Mouse (Mus musculus) naive thymus-derived CD4-positive, alpha-beta T cell, adult 2 months (primary cell): Measurements from ENCODE around the gene Chrd.

Experiments used
- DNase-seq: peaks from one replicate; pipeline ENCODE4 v3.0.0-alpha.2; 2011; ENCODE audit warnings: low read depth

Chrd gene

DNA sequence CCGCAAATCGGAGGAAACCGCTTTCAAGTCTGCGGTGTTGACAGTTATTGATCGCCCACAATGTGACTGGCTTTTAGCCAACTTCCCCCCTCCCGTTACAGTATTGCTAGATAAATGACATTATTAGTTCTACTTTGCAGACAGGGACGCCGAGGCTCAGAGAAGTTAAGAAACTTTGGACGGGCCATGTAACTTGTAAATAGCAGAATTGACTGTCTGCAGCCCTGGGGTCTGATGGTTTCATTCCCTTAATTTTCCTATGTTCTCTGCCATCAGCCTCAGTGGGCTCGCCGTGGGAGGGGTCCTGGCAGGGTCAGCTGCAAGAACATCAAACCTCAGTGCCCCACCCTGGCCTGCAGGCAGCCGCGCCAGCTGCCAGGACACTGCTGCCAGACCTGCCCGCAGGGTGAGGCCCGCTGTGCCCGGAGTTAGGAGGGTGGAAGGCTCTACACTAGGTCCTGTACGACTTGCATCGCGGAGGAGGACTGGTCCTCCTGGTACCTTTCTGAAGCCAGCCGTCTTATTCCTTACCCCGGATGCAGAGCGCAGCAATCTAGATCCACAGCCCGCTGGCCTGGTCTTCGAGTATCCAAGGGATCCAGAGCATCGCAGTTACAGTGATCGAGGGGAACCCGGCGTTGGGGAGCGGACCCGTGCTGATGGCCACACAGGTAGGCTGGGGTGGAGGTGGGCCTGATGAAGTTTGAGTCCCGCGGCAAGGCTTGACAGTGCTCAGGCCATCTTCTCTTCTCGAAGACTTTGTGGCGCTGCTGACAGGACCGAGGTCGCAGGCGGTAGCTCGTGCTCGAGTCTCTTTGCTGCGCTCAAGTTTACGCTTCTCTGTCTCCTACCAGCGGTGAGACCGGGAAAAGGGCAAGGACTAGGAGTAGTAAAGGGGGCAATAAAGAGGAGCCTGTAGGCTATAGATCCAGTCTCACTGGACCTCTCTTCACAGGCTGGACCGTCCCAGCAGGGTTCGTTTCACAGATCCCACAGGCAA lies 1.1 kb downstream of the Chrd start, which contains the start of gene Thpo:
Gene Thpo, minus strand, starts transcription at position 781 of the 1,000 bp plus-strand sequence.
- DNase-seq = no peak

DNA sequence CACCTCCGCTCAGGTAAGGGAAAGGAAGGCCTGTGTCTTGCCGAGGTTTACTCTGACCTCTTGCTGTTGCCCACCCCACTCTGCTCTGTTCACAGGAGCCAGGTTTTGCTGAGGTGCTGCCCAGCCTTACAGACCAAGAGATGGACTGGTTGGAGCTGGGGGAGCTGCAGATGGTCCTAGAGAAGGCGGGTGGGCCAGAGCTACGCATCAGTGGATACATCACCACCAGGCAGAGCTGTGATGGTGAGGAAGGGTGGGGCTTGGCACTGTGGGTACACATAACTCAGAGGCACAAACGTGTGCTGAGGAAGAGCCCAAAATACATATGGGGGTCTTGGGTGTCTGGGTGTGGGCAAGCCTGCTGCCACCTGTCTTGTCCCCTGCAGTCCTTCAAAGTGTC lies 2.7 kb downstream of the Chrd start:
- DNase-seq = no peak

DNA sequence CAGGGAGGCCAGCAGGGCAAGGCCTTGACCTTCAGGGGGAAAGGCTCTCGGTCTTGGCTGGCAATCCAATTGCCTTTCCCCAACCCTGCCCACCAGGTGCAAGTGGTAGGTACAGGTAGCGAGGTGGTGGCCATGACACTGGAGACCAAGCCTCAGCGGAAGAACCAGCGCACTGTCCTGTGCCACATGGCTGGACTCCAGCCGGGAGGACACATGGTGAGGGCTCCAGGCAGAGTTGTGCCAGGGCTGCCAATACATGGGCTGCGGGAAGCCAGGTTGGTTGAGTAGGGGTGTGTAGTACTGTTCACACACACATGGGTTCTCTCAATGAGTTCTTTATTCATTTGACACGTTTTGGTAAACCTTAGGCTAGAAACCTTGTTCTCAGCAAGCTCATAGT lies 3.2 kb downstream of the Chrd start:
- no peak for DNase-seq

DNA sequence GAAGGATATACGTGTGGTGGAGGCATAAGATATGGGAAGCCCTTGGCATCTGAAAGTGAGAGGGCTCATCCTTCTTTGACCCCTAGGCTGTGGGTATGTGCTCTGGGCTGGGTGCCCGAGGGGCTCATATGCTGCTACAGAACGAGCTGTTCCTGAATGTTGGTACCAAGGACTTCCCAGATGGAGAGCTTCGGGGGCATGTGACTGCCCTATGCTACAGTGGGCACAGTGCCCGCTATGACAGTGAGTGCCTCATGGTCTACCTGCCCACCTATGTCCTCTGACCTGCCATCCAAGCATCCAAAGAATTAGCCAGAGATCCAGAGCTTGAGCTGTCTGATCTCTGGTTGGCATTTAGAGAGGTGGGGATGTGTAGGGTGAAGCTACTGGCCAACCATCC lies 3.9 kb downstream of the Chrd start:
- DNase-seq = no peak

DNA sequence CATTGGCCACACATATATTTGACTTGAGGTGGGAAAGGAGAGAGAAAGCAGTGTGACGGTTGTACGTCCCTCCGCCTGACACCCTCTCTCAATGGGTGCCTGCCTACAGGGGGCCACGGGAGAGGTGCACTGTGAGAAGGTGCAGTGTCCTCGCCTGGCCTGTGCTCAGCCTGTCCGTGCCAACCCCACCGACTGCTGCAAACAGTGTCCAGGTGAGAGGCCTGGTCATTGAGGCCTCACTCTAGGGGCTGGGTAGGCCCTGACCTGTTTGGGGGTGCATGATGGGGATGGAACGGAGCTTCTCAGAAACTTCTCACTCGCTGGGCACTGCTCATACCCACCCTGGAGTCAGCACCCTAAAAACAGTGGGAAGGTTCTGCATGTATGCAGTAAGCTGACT lies 6.9 kb downstream of the Chrd start:
- no peak for DNase-seq

DNA sequence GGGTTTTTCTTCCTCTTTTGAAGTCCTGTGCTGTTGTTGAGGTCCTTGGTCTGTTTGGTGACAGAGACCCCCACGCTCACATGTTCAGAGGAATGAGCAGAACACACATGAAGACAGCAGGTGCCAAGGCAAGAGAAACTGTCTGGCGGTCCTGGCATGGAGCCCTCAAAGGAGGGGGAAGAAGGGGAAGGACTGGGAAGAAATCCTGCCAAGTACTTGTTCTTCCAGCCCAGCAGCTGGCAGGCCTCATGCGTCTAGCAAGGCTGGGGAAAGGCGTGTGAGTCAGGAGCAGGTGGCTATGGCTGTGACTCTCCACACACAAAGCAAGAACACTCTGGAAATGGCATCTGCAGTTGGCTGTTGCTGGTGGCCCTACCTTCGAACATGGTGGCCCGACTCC lies 13.7 kb downstream of the Chrd start:
- DNase-seq = no peak

DNA sequence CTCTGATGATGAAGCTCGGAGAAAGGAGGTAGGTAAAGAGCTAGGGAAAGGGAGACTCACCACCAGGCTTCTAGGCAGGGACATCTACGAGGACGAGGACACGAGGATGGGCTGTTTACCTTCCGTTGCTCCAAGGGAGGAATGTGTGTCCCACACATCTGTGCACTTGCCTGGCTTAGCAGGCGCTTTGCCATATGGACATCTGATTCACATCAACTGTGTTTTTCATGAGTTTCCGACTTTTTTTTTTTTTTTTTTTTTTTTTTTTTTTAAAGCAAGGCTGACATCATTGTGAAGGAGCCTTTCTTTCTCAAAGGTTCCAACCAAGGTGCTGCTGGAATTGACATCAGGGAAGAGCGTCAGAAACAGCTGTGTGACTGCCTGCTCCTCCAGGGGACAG lies 17.6 kb downstream of the Chrd start:
- DNase-seq = no peak

DNA sequence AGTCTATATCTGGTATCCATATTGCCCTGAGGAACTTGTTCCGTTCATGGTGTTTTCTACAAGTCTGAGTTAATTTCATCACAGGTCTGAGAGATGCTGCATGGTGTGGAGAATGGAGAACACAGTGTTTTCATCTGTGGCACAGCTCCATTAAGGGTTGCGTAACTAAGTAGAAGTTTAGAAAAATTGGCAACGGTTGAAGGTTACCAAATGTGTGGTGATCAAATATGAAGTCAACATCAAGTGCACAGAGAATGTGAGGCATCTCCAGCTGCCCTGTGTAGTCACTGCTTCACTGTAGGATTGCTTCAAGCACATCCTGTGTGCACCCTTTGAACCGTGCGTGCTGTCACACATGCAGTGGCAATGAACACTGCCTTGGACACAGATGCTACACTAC lies 23.1 kb downstream of the Chrd start:
- DNase-seq = no peak

DNA sequence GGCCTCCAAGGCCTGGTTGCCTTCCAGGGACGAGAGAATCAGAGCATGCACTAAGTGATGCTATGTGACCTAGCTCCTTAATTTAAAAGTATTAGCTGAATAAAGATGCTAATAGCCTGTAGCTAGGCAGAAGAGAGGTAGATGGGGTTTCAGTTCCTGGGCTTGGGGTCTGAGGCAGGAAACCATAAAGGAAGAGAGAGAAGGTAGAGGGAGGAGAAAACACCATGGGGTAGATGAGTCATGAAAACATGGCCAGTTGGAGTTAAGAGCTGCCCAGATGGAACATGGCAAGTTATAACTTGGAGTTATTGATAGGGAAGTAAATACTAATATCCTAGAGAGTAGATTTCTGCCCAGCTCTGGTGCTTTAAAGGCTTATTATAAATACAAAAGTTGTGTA lies 24.5 kb downstream of the Chrd start:
- DNase-seq = no peak

DNA sequence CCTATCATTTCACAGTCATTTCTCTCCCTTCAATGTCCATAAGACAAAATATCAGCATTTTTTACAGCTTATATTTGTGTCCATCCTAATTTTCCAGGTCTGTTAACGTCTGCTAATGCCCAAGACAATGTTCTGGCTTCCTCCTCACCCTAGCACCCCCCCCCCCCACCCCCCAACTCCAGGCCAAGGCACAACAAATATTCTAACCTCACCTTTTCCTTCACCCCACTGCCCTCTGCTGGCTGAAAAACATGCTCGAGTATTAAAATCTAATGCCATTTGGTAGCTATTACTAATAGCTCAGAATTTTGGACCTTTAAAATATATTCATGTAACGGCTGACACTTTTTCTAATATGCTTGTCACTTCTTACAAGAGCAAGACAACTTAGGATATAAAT lies 28.8 kb downstream of the Chrd start:
- peak; percentile 61 for DNase-seq

DNA sequence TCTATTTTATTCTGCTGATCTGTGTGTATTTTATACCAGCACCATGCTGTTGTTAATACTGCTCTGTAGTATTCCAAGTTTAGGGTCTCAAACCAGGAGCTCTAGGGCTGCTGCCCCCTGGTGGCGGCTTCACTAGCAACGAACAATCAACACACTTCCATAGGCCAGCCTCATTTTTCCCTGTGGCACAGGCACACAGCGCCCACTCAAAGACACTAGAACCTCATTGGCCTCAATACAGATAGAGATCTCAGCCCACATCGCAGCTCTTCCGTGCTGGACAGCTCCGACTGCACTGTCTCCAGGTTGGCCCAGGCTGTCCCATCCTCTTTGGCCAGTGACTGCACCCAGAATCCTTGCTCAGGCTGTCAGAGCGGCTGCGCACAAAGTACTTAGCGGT lies 32.3 kb downstream of the Chrd start:
- DNase-seq = peak; percentile 74

DNA sequence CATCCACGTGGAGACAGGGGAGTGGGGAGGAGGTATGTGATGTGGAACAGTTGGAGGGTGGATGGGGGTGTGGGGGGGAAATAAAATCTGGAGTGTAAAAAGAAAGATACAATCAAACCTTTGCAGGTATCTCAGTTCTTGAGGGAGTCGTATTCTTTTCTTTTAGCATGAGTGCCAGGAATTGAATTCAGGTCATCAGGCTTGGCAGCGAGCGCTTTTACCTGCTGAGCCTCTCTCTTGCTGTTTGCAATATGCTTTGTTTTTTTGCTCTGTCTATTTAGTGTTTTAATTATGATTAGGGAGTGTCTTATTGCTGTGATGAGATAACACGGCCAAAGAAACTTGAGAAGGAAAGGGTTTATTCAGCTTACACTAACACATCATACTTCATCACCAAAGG lies 42.1 kb downstream of the Chrd start:
- DNase-seq = no peak

DNA sequence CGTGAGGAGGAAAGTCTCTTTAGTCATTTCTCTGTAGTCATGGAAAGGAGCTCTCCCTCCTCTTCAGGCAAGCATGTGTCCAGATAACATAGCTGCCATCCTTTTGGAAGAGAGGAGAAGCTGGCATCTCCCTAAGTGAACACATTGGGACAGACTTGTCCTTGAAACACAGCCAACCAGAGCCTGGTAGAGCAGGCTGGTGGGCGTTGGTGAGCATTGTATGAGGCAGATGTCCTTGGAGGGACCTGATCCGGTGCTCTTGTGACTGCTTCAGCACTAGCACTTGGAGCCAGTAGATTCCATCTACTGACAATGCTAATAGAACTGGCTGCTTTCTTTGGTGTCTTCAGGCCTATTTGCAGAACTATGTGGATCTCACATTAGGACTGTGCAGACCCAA lies 46.9 kb downstream of the Chrd start:
- DNase-seq = no peak

DNA sequence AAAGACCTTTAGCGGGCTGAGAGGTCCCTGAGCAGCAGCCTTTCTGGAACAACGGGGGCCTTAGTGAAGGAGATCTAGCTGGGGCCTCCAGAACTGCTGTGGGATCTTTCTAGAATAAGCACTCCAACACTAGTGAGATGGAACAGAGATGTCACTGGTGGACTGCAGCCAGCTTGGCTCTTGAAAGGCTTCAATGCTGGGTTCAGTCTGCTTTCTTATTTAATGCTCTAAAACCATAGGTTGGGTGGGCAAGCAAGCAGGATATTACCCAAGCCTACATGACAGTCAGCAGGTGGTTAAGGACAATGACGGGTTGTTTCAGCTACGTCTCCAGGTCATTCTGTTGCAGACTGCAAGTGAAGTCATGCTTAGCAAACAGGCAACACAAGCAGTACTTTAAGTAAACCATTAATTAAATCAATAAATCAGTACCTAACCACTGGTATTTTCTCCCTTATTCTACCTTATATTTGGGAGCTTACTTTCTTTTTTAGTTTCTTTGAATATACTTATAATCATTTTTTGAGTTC lies 48.2 kb downstream of the Chrd start:
- no peak for DNase-seq

DNA sequence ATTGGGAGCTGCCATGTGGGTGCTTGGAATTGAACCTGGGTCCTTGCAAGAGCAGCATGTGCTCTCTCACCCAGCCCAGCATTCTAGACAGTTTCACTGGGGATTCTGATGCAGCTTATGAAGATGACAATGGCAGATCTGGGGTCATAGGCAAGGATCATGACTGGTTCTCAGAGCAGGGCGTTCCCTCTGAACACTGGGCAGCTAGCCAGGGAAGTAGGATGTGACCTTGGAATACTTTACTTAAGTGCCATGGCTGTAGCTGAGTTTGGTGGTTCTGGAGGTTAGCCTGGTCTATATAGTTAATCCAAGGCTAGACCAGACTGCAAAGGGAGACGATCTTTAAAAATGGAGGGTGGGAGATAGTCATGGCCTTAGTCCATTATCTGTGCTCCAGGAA lies 51.0 kb downstream of the Chrd start:
- DNase-seq = no peak

DNA sequence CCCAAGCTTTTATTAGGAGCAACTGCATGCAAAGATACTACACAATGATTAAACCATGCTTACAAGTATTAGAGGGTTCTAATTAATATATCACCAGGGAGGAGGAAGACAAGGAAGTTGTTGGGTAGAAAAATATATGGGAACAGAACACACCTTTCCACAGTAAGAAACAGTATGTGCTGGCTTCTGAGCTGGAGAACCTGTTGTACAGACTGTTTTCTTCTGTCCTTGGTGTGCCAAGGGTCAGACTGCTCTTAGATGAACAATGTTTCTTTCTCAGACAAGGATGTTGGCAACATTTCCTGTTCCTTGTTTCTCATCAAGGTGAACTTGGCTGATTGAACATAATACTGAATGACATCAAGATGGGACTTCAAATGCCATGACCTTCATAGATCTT lies 51.8 kb downstream of the Chrd start:
- no peak for DNase-seq

DNA sequence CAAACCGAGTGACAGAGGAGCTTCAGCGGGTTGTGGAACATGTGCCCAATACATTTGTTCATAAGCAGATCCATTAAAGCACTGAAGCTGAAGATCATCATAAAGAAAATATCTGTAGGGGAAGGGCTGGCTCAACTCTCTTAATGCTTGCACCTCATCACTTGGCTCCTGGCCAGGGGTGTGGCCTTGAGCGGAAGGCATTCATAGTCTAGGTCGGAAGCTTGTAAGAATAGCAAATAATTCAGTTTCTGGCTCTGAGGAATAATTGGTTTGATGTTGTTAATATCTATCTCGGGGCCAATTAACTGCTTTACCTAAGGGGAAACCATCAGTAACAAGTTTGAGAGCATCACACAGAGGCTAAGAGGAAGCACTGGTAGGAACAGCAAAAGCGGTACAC lies 53.6 kb downstream of the Chrd start:
- DNase-seq = no peak

DNA sequence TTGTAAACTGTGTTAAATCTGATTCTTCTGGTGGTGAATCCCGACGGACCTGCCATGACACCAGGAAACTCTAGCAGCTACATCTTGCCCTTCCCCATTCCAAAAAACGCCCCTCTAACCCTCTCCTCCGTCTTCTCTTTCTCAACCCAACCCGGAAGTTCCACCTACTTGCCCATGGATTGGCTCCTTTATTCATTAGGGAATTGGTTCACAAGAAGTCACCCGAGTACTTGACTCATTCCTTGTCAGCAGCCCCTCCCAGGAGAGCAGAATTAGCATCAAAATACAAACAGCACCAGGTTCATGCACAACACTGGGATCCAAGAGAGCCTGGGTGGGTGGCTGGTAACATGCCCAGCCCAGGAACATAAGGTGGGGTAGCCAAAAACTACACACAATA lies 58.9 kb downstream of the Chrd start:
- no peak for DNase-seq
